Mouse (Mus musculus) G1E (cell line): ENCODE data around the gene Anxa8. TPM values are rescaled to one million over a fixed set of nuclear protein-coding genes. Genes with fewer than 3 reads are reported as not detected.

Source experiments
- ATAC-seq: 2 replicates; pipeline ENCODE4 v1.8.0; 2016; ENCODE audit warnings: mild to moderate bottlenecking; ENCODE audit not compliant: insufficient number of reproducible peaks, poor library complexity, low FRiP score, severe bottlenecking; ENCODE audit errors: extremely low read depth
- DNase-seq: peaks from one replicate; pipeline ENCODE4 v3.0.0; 2012; ENCODE audit warnings: low spot score
- H3K27me3 ChIP-seq: 2 replicates; pipeline ENCODE4 v1.6.1; 2012; ENCODE audit warnings: mild to moderate bottlenecking, low read length, inconsistent platforms; ENCODE audit not compliant: insufficient read depth
- H3K36me3 ChIP-seq: replicated peaks from 2 replicates; pipeline ENCODE3; 2012; ENCODE audit warnings: mild to moderate bottlenecking, inconsistent platforms
- H3K4me1 ChIP-seq: 2 replicates; pipeline ENCODE4 v1.6.1; 2012; ENCODE audit warnings: low read depth, low read length, inconsistent platforms, mixed read lengths; ENCODE audit not compliant: insufficient read depth
- H3K4me3 ChIP-seq: 2 replicates; pipeline ENCODE4 v1.5.1; 2012; ENCODE audit warnings: low read depth, mild to moderate bottlenecking, inconsistent platforms, low read length, moderate library complexity, mixed read lengths
- H3K9me3 ChIP-seq: replicated peaks from 2 replicates; pipeline ENCODE4 v1.6.1; 2012; ENCODE audit warnings: inconsistent platforms
- CTCF ChIP-seq: IDR thresholded peaks from 2 replicates; pipeline ENCODE4 v1.5.1; 2012; ENCODE audit warnings: low read depth, low read length, inconsistent platforms, mixed read lengths
- GATA1 ChIP-seq: IDR thresholded peaks from 2 replicates; pipeline ENCODE4 v1.6.1; 2012; ENCODE audit warnings: borderline replicate concordance, low read length, inconsistent platforms, mixed read lengths
- GATA2 ChIP-seq: IDR thresholded peaks from 2 replicates; pipeline ENCODE4 v1.6.1; 2012; ENCODE audit warnings: low read depth, low read length, inconsistent platforms, borderline replicate concordance
- POLR2AphosphoS5 ChIP-seq: IDR thresholded peaks from 2 replicates; pipeline ENCODE4 v1.6.1; 2012; ENCODE audit warnings: low read depth, low read length, inconsistent platforms; ENCODE audit not compliant: insufficient replicate concordance
- TAL1 ChIP-seq: conservative IDR thresholded peaks from 2 replicates; pipeline ENCODE4 v1.6.1; 2012; ENCODE audit warnings: low read depth, low read length, inconsistent platforms, mixed read lengths
- polyA plus RNA-seq: library from polyadenylated mRNA; stranded (reverse); fragments of >175 nt; gene quantifications from 2 replicates; pipeline ENCODE4 v1.2.3, GENCODE M21; 2012
- total RNA-seq, 2 experiments: library from RNA; stranded (forward) in 1 of 2; stranded (reverse) in 1 of 2; fragments of 200-1000 nt in 1 of 2; fragments of >200 nt in 1 of 2; fragmentation: Nextera tagmentation in 1 of 2; gene quantifications; 2 replicates each; pipeline ENCODE4 v1.2.3; 2014 to 2017

Anxa8 gene
- total and polyA plus RNA-seq, 3 experiments: not detected

- Histone ChIP-seq H3K9me3 (no peaks in the 10 kb centered on the region), H3K27me3 (no peaks in the 10 kb centered on the region), H3K4me1 (no peaks in the 10 kb centered on the region), H3K4me3 (no peak overlapping the region), H3K36me3 (no peaks in the 10 kb centered on the region)
- ATAC-seq (no peak), DNase-seq (peak; percentile 4)
- TF ChIP-seq CTCF (peak; percentile 48), GATA2 (no peak), TAL1 (no peak)
Measured at GRCm38 (mm10) chr14:34106389-34107062, 20.7 kb downstream of the Anxa8 start.

DNA sequence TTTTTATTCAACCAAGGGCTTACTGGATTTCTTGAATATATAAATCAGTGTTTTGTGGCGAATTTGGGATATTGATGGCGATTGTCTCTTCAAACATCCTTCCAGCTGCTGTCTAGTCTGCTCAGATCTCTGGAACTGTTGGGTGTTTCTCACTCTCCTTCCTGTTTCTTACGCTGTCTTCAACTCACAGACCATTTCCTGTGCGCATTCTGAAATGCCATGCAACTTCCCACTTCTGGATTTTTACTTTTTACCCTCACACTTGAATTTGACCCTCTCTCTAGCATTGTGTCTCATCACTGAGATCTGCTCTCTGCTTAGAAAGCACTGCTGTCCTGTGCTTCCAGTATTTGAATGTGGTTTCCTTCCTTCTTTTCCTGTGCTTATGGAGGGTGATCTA, 21.8 kb downstream of the Anxa8 start:
- no peak for ATAC-seq
- Histone ChIP-seq H3K4me3 (no peak overlapping the region), H3K36me3 (no peaks in the 10 kb centered on the region), H3K27me3 (no peaks in the 10 kb centered on the region), H3K4me1 (no peaks in the 10 kb centered on the region), H3K9me3 (no peaks in the 10 kb centered on the region)
- TF ChIP-seq POLR2AphosphoS5: no peak
- TF ChIP-seq GATA2: no peak
- no peak for TF ChIP-seq GATA1
- no peak for TF ChIP-seq CTCF
- TF ChIP-seq TAL1: no peak
- DNase-seq: no peak

GRCm38 (mm10) chr14:34114311-34114710, 28.5 kb downstream of the Anxa8 start:
- Histone ChIP-seq H3K9me3 (no peaks in the 10 kb centered on the region), H3K4me1 (no peaks in the 10 kb centered on the region), H3K36me3 (no peaks in the 10 kb centered on the region), H3K4me3 (no peak overlapping the region), H3K27me3 (no peaks in the 10 kb centered on the region)
- no peak for DNase-seq
- no peak for ATAC-seq
- no peak for TF ChIP-seq GATA2
- TF ChIP-seq POLR2AphosphoS5: no peak
- TF ChIP-seq TAL1: no peak
- TF ChIP-seq CTCF: no peak
- TF ChIP-seq GATA1: no peak

DNA sequence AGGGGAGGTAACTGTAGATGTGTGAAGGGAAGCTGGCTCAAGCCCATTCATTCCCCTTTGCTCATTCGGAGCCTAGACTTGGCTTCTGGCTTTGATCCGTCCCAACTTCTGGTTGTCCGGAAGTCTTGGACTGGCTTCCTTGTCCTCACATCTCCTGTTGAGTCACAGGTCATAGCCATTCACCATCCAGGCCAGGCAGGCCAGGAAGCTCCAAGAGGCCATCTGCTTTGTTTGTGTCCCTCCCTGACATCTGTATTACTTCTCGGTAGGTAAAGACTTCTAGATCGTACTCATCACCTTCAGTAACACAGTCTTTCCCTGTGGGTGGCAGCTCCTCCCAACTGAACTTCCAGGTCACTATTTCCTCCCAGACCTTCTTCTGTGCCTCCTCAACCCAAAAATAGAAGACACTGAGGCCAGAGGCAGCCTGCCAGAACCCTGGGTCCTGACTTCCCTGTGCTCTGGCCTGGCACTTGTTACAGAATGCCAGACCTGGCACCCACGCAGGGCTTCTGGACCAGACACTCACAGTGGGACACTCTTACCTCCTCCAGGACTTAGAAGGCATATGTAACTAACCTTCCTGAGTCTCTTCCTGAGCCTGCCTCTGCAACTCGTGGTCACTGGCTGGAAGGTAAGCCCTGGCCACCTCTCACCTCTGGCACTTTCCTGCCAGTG, 33.4 kb downstream of the Anxa8 start:
- TF ChIP-seq POLR2AphosphoS5 (no peak), CTCF (no peak), GATA2 (no peak), GATA1 (no peak), TAL1 (no peak)
- ATAC-seq (no peak), DNase-seq (no peak)
- Histone ChIP-seq H3K4me1 (no peaks in the 10 kb centered on the region), H3K4me3 (no peak overlapping the region), H3K36me3 (no peaks in the 10 kb centered on the region), H3K9me3 (no peaks in the 10 kb centered on the region), H3K27me3 (no peaks in the 10 kb centered on the region)

- H3K4me1 ChIP-seq: no peaks in the 10 kb centered on the region
- no peak for ATAC-seq
- DNase-seq: no peak
- no peaks in the 10 kb centered on the region for H3K9me3 ChIP-seq
- no peaks in the 10 kb centered on the region for H3K36me3 ChIP-seq
- TF ChIP-seq GATA2 (no peak), POLR2AphosphoS5 (no peak), GATA1 (no peak), CTCF (no peak), TAL1 (no peak)
- H3K4me3 ChIP-seq: no peak overlapping the region
- H3K27me3 ChIP-seq: no peaks in the 10 kb centered on the region
Measured at GRCm38 (mm10) chr14:34120016-34120910, 34.5 kb downstream of the Anxa8 start.

DNA sequence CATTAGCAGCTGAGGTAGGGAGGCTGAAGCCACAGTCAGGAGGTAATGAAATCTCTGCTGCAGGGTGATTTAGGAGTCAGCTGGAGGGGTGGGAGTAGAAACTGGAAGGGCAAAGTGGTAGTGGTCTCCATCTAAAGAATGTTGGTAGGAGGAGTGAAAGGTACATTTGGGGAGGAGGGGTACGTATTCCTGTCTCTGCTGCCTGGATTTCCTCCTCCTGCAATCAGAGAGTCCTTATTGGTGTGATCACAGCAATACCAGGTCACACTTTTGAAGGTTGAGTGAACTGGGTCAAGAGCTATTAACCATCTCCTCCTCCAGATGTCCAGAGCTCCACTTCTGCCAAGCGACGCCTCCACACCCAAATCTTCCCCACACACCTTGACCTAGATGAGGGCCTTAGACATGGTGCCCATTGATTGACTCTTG, 35.2 kb downstream of the Anxa8 start:
- Histone ChIP-seq H3K4me1 (no peaks in the 10 kb centered on the region), H3K27me3 (no peaks in the 10 kb centered on the region), H3K9me3 (no peaks in the 10 kb centered on the region), H3K36me3 (no peaks in the 10 kb centered on the region), H3K4me3 (no peak overlapping the region)
- ATAC-seq (no peak), DNase-seq (no peak)
- TF ChIP-seq GATA1: no peak
- TF ChIP-seq TAL1: no peak
- no peak for TF ChIP-seq GATA2
- no peak for TF ChIP-seq CTCF
- TF ChIP-seq POLR2AphosphoS5: no peak
